Comparison of ENCODE assay signal across 7 mouse cellular contexts in the genomic region with DNA sequence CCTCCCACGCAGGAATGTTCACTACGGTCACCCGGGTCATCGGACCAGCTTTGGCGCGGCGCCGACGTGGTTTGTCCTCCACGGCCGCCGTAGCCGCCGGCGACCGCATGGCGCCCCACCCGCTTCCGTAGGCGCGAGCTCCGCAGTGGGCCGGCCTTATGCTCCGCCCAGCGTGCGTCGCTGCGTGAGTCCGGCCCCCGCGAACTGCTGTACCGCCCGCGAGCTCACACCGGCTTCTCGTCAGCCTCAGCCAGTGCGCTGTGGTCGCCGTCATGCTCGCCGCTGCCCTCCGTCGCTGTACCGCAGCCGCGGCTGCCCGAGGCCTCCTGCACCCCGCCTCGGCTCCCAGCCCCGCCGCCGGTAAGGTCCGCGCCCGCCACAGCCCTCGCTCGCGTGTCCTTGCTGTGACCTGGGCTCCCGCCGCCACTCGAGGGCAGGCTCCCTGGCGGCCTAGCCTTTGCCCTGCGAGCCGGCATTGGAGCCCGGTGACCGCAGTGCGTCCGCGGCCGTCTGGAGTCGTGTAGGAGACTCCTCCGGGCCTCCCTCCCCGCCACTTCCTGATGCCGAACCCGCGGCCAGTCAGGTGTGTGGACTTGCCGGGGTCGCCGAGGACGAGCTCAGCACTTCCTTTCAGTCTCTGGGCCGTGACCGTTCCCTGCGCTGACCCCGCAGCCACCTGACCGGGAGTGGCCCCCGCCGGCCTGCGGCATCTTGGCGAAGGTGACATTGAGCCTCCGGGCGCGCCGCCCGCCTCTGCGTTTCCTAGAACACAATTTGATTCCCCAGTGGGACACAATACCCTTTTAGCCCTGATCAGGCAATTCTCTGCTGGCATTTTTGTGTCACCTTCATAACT. TPM values are rescaled to one million over a fixed set of nuclear protein-coding genes. Genes with fewer than 3 reads are reported as not detected.
DNase-seq lines count a peak whose midpoint lies in the region; ATAC-seq and TF ChIP-seq lines count a peak whose summit lies in the region.

A gene (plus strand): TSS at position 219 of the 856 bp plus-strand sequence.

- no peaks in the 10 kb centered on the region for H3K27me3 ChIP-seq in embryonic facial prominence, embryonic 12.5 days
- H3K27me3 ChIP-seq in kidney, adult 2 months (replicated peaks; ENCODE audit: control insufficient read depth, insufficient read depth, low read length): no peaks in the 10 kb centered on the region
- H3K27me3 ChIP-seq in limb, embryonic 12.5 days: no peaks in the 10 kb centered on the region
- no peaks in the 10 kb centered on the region for H3K27me3 ChIP-seq in midbrain, embryonic 15.5 days (replicated peaks)
- H3K27me3 ChIP-seq in spleen, adult 2 months (ENCODE audit: control insufficient read depth, insufficient read depth, low read length): no peaks in the 10 kb centered on the region

- H3K4me3 ChIP-seq in embryonic facial prominence, embryonic 12.5 days: peak within 1 kb of the TSS; percentile 98
- H3K4me3 ChIP-seq in kidney, adult 2 months (ENCODE audit: insufficient read depth, low read depth, low read length): peak within 1 kb of the TSS; percentile 92
- peak within 1 kb of the TSS; percentile 98 for H3K4me3 ChIP-seq in limb, embryonic 12.5 days (replicated peaks)
- H3K4me3 ChIP-seq in midbrain, embryonic 15.5 days: peak within 1 kb of the TSS; percentile 92
- peak within 1 kb of the TSS; percentile 81 for H3K4me3 ChIP-seq in spleen, adult 2 months (ENCODE audit: extremely low read depth, insufficient read depth, insufficient read length)

- peaks cover 14% of the 10 kb centered on the region for H3K4me1 ChIP-seq in embryonic facial prominence, embryonic 12.5 days
- peaks cover 14% of the 10 kb centered on the region for H3K4me1 ChIP-seq in kidney, adult 2 months (ENCODE audit: control insufficient read depth, insufficient read depth, low read length)
- peaks cover 19% of the 10 kb centered on the region for H3K4me1 ChIP-seq in limb, embryonic 12.5 days (replicated peaks)
- H3K4me1 ChIP-seq in midbrain, embryonic 15.5 days: peaks cover 39% of the 10 kb centered on the region
- peaks cover 8% of the 10 kb centered on the region for H3K4me1 ChIP-seq in spleen, adult 2 months (ENCODE audit: control insufficient read depth, insufficient read depth, insufficient read length)

- H3K36me3 ChIP-seq in embryonic facial prominence, embryonic 12.5 days: no peaks in the 10 kb centered on the region
- H3K36me3 ChIP-seq in kidney, adult 2 months (ENCODE audit: control insufficient read depth, insufficient read depth, low read length): no peaks in the 10 kb centered on the region
- H3K36me3 ChIP-seq in limb, embryonic 12.5 days: no peaks in the 10 kb centered on the region
- no peaks in the 10 kb centered on the region for H3K36me3 ChIP-seq in midbrain, embryonic 15.5 days (replicated peaks)
- no peaks in the 10 kb centered on the region for H3K36me3 ChIP-seq in spleen, adult 2 months (ENCODE audit: control insufficient read depth, insufficient read depth, low read length)

- under 1% methylated on average over 95 of the region's 95 CpGs for WGBS in embryonic facial prominence, embryonic 12.5 days
- under 1% methylated on average over 95 of the region's 95 CpGs for WGBS in kidney, adult 2 months
- WGBS in limb, embryonic 12.5 days: under 1% methylated on average over 87 of the region's 95 CpGs
- under 1% methylated on average over 95 of the region's 95 CpGs for WGBS in midbrain, embryonic 15.5 days
- WGBS in spleen, adult 2 months: under 1% methylated on average over 95 of the region's 95 CpGs

- peak; percentile 92 for ATAC-seq in embryonic facial prominence, embryonic 12.5 days (ENCODE audit: insufficient number of reproducible peaks, insufficient read depth, low FRiP score, low TSS enrichment)
- ATAC-seq in limb, embryonic 12.5 days (ENCODE audit: insufficient number of reproducible peaks, insufficient read depth, low FRiP score, low TSS enrichment, low read depth): peak; percentile 96
- peak; percentile 96 for ATAC-seq in midbrain, embryonic 15.5 days (replicated peaks)

- H3K9ac ChIP-seq in embryonic facial prominence, embryonic 12.5 days: peak within 1 kb of the TSS; percentile 97
- peak within 1 kb of the TSS; percentile 94 for H3K9ac ChIP-seq in limb, embryonic 12.5 days (replicated peaks)
- peak within 1 kb of the TSS; percentile 98 for H3K9ac ChIP-seq in midbrain, embryonic 15.5 days

- H3K27ac ChIP-seq in embryonic facial prominence, embryonic 12.5 days: peak within 1 kb of the TSS; percentile 85
- H3K27ac ChIP-seq in kidney, adult 2 months (ENCODE audit: insufficient read depth, low read depth, low read length): peak within 1 kb of the TSS; percentile 98
- H3K27ac ChIP-seq in limb, embryonic 12.5 days: peak within 1 kb of the TSS; percentile 90
- H3K27ac ChIP-seq in midbrain, embryonic 15.5 days: peak within 1 kb of the TSS; percentile 91
- peak within 1 kb of the TSS; percentile 82 for H3K27ac ChIP-seq in spleen, adult 2 months (ENCODE audit: insufficient read depth, low read length)

- no peaks in the 10 kb centered on the region for H3K9me3 ChIP-seq in embryonic facial prominence, embryonic 12.5 days
- no peaks in the 10 kb centered on the region for H3K9me3 ChIP-seq in limb, embryonic 12.5 days
- no peaks in the 10 kb centered on the region for H3K9me3 ChIP-seq in midbrain, embryonic 15.5 days

- peak; percentile 77 for TF ChIP-seq POLR2A in kidney, adult 2 months (IDR thresholded peaks at IDR 0.05; ENCODE audit: low read depth, low read length)
- peak; percentile 88 for TF ChIP-seq POLR2A in spleen, adult 2 months (IDR thresholded peaks at IDR 0.05; ENCODE audit: low read depth, low read length)

- no peak for TF ChIP-seq CTCF in kidney, adult 2 months (conservative IDR thresholded peaks at IDR 0.05; ENCODE audit: insufficient read depth, insufficient read length, low read depth, low read length)
- no peak for TF ChIP-seq CTCF in spleen, adult 2 months (IDR thresholded peaks at IDR 0.05; ENCODE audit: extremely low read depth, insufficient read depth, insufficient read length, insufficient replicate concordance)

- peak; percentile 96 for DNase-seq in adrenal gland, postnatal 25 days
- peak; percentile 100 for DNase-seq in heart, adult 11 months
- DNase-seq in kidney, adult 2 months: peak; percentile 97
- peak; percentile 80 to 89 for DNase-seq in spleen, adult 2 months (ENCODE audit: low read depth in 1 of 2, low spot score in 2 of 2)

- H3K4me2 ChIP-seq in embryonic facial prominence, embryonic 12.5 days (replicated peaks): peak within 1 kb of the TSS; percentile 85
- H3K4me2 ChIP-seq in limb, embryonic 12.5 days: peak within 1 kb of the TSS; percentile 81
- H3K4me2 ChIP-seq in midbrain, embryonic 15.5 days: peak within 1 kb of the TSS; percentile 83

RNA-seq across cellular contexts. Expression of the gene that starts here (rescaled TPM):
- total RNA-seq in adrenal gland, postnatal 25 days (2021): 410 and 447 TPM in 2 replicates
- 531 and 547 TPM in 2 replicates for polyA plus RNA-seq in embryonic facial prominence, embryonic 12.5 days (2016; fragmentation: Nextera tagmentation; extraction: Ambion mirVana)
- 757 and 763 TPM in 2 replicates for polyA plus RNA-seq in kidney, adult 2 months (2012; rRNA removed)
- 564 and 604 TPM in 2 replicates for polyA plus RNA-seq in limb, embryonic 12.5 days (2016; fragmentation: Nextera tagmentation; extraction: Ambion mirVana)
- polyA plus RNA-seq in midbrain, embryonic 15.5 days (2015; fragmentation: Nextera tagmentation; extraction: Ambion mirVana): 715 and 767 TPM in 2 replicates
- 135 and 219 TPM in 2 replicates for polyA plus RNA-seq in spleen, adult 2 months (2012; rRNA removed)

Comparison
In these comparisons a context has a peak if more than half of its experiments do, and no peak if none do; other contexts are left out.
1. Peak in every context shown above with its lines: DNase-seq, ATAC-seq, H3K4me3 ChIP-seq and H3K27ac ChIP-seq.